Mouse (Mus musculus) embryo, embryonic 10.5 days (tissue): ENCODE results near the gene Tbk1.

Experiments used
- DNase-seq: peaks from one replicate; pipeline ENCODE4 v3.0.0-alpha.2; 2015; ENCODE audit warnings: low spot score

The Tbk1 gene

DNA sequence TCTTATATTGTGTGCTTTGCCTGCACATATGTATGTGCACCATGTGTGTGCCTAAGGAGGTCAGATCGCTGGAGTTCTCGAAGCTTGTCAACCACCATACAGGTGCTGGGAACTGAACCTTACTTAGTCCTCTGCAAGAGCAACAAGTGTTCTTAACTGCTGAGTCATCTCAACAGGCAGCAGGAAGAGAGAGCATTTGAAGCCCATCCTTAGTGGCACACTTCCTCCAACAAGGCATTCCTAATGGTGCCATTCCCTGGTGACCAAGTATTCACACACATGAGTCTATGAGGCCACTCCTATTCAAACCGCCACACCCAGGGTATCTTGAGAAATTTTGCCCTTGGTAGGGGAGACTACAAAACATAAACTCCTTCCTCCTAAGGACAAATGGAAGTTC lies 44.4 kb downstream of the Tbk1 start:
- DNase-seq, result no peak

- DNase-seq, result no peak
These were observed 51.6 kb downstream of the Tbk1 start for GRCm38 (mm10) chr10:121534995-121535394.

DNA sequence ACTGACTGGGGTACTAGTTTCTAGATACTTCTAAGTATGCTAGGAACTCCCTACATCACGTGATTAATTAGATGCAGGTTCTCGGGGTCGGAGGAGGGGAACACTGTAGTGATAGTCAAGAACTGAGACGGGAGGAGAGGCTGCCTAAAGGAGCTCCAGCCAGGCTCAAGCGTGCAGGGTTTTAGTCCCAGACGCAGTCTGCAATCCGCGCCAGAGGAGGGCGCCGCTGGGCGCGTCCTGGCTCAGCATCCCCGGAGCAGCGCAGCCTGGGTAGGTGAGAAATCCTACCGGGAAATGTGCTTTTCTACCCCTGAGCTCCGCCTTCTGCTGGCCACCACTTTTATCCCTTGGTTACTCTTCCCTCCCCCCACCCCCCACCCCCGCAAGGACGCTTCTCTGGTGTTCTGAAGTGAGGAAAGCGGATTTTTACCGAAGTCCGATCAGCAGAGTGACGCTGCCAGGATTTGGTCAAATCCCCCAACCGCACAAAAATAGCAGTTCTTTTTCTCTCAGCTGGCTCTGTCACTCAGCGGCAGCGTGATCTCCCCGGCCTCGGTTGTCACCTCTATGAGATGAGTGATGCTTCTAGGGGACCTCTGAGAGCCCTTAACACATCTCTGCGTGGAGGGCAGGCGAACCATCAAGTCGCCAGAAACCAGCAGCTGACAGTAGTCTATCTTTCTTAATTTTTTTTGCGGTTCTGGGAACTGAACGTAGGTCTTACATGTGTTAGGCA lies 53.3 kb downstream of the Tbk1 start:
- DNase-seq, result peak; percentile 78

GRCm38 (mm10) chr10:121531541-121531940 lies 55.0 kb downstream of the Tbk1 start:
- no peak for DNase-seq

DNA sequence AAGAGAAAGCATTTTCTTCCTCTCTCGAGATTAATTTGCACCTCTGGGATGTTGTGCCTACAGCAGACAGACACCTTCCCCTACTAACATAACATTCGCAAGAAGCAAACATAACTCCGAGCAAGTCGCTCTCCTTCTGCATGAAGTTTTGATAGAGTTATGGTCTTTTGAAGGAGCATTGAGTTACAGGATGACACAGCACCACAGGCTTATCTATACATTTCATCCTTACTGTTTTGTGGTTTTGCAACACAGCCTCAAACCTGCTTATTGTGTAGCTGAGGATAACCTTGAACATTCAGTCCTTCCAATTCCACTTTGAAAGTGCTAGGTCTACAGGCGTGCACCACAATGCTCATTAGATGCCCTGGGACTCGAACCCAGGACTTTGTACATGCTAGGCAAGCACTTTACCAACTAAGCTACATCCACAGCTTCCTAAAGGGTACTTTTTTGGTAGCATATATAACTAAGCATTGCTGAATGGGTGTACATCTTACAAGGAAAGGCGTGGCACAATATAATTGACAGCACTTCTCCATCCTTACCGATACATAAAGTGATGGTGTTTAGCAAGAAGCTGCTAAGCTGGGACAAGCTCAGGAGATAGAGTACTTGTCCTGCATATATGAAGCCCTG lies 56.1 kb downstream of the Tbk1 start:
- no peak for DNase-seq

GRCm38 (mm10) chr10:121529261-121529660 lies 57.3 kb downstream of the Tbk1 start:
- no peak for DNase-seq

DNA sequence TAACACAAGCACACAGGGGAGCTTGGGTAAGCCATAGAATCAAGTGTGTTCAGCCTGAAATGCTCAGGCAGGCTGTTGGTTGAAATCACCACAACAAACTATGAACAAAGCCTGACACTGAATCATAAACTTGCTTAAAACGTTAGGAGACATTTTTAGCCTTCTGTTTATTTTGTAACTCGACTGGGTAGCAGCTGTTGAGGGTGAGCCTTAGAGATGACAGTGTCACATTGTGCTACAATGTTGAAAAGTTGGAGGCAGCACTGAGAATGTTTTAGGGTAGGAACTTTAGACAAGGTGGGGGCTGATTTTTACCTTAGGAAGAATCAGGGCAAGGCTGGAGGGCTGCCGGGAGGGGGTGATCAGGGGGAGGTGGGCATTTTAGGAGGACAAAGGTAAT lies 58.1 kb downstream of the Tbk1 start:
- DNase-seq, result no peak

- no peak for DNase-seq
These were observed 59.5 kb downstream of the Tbk1 start for GRCm38 (mm10) chr10:121527114-121527513.

DNA sequence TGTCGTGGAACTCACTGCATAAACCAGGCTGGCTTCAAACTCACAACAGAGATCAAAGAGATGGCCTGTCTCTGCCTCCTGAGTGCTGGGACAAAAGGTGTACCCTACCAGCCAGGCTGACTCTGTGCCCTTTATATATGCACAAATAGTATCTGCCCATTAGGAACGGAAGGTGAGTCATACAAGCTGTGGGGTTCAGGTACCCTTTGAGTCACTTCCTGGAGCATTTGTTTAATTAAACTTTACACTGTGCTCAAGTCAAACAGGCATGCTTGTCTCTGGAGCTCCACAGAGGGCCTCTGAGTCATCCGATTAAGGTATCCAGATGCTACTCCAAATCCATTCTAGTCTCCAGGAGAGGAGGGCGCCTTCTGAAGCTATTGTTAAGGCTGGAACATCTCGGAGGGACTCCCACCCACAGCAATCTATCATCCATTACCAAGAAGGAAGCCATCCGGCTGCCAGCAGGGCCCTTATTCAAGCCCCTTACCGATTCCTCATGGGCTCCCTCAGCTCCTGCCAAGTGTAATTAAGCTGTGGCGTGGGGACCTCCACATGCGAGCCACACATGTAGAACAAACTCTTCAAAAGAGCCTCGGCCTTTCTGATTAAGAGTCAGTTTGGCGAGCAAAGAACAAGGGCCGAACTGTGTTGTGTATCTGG lies 65.5 kb downstream of the Tbk1 start:
- DNase-seq, result peak; percentile 44

GRCm38 (mm10) chr10:121519710-121520109 lies 66.9 kb downstream of the Tbk1 start:
- DNase-seq, result no peak

DNA sequence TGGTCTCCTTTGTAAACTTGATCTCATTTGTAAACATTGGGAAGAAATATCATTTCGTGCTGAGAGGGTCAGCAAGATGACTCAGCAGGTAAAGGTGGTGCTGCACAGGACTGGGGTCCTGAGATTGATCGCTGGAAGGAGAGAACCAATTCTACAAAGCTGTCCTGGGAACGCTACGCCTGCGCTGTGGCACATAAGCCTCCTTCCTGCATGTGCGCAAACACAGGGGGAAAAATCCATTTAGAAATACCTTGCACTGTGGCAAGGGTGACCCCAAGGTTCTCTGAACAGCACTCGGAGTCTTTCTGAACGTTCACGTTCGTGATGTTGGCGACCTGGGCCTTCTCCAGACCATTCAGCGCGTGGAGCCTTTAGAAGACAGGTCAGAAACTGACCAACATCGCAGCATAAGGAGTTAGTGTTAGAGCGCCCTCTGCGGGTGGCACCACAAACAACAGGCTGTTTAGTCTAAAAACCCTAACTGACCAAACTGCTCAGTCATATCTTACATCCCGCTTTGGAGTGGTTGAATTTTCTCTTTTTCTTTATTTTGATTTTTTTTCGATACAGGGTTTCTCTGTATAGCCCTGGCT lies 70.5 kb downstream of the Tbk1 start:
- DNase-seq, result peak; percentile 96

- peak; percentile 87 for DNase-seq
These were observed 76.6 kb downstream of the Tbk1 start for GRCm38 (mm10) chr10:121509751-121510643.

DNA sequence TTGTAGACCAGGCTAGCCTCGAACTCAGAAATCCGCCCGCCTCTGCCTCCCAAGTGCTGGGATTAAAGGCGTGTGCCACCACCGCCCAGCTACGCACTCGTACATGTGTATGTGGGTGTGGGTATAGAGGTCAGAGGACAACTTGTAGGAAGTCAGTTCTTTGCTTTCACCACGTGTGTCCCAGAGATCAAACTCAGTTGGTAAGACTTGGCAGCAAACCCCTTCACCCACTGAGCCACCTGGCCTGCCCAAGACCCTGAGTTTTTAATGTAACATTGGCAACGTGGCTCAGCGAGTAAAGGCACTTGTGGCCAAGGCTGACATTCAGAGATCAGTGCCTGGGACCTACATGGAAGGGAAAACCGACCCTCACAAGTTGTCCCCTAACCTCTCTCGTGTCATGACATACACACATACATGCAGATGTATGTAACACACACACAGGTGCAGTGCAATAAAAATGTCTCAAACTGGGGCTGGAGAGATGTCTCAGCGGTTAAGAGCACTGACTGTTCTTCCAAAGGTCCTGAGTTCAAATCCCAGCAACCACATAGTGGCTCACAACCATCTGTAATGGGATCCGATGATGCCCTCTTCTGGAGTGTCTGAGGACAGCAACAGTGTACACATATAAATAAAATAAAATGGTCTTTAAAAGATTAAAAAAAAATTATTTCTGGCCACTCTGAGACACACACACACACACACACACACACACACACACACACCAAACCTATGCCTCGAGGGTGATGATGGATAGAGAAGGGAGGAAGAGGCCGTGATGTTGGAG lies 78.6 kb downstream of the Tbk1 start:
- no peak for DNase-seq

GRCm38 (mm10) chr10:121506731-121507583 lies 79.6 kb downstream of the Tbk1 start:
- DNase-seq, result peak; percentile 72

DNA sequence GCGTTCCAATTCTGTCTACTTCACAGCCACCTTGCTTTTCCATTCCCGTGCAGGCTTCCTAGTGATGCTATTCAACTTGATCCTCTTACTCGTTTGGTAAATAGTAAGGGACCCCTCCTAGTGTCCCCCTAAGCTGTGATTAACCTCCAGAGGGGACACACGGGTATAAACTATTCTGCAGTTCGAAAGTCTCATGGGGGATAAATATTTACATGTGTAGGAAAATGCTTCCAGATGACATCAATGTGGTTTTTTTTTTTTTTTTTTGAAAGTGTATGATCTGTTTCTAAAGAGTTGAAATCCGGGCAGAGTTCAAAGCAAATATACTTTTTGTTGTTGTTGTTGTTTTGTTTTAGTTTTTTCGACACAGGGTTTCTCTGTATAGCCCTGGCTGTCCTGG lies 80.7 kb downstream of the Tbk1 start:
- DNase-seq, result peak; percentile 36

GRCm38 (mm10) chr10:121504973-121505911 lies 81.3 kb downstream of the Tbk1 start:
- peak; percentile 84 for DNase-seq

GRCm38 (mm10) chr10:121501160-121501559 lies 85.4 kb downstream of the Tbk1 start:
- DNase-seq, result peak; percentile 57

DNA sequence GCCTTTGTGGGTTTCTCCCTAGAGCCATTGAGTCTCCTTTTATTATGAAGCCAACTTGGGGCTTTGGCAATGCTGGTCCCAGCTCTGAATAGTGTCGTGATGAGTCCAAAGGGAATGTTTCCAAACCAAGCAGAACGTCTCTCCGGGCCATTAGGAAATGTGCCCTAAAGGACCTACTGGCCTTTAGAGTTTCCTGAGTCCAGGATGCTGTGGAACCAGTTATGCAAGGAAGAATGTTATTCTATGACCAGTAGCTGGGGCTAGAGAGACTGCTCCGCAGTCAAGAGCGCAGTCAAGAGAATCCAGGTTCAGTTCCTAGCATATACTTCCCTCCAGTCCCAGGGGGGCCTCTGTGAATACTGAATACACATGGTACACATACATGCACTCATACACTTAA lies 86.6 kb downstream of the Tbk1 start:
- DNase-seq, result no peak

DNA sequence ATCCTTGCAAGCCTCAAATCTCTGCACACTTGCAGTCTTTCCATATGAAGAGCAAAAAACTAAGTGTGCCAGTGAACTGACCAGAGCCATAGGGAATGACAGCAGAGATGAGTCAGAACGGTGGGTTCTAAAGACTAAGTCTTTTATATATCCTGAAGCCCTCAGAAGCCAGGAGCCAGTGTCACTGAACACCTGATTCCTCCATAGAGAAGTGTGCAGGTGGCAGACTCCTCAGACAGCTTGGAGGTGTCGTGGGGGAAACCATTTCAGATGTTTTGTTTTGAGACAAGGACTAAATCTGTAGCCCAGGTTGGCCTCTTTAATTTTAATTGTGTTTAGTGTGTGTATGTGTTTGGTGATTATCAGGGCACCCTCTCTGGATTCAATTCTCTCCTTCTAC lies 87.5 kb downstream of the Tbk1 start:
- no peak for DNase-seq
